Comparison of ENCODE assay signal across 18 mouse cellular contexts in the genomic region with DNA sequence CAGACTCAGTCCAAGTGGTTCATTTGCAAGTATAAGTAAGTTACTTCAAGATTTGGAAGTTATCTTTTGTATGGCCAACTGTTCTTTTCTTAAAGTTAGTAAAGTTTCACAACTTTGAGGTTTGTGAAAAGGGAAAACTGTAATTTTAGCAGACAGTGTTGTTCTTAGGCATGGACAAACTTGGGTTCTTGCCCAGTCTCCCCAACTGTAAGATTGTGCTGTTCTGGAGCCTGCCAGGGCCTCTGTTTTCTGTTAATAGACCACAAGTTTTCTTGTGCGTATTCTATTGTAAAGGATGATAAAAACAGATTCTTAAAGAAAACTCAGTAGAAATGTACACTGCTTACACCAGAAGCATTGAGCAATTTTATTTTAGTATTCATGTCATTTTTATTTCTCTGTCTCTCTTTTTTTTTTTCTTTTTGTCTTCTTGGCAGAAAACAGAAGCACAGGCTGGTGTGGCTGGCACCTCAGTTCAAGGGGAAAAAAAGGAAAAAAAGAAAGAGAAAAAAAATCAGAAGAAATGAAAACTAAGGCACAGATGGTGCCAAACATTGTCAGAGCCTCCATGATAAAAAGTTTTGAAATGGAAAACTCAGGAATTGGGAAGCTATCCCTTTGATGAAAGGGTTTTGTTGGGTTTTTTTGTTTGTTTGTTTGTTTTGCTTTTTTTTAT.
A peak's percentile ranks its signal among the peaks of the same experiment; 100 is the strongest.
DNase-seq lines count a peak whose midpoint lies in the region; ATAC-seq and TF ChIP-seq lines count a peak whose summit lies in the region.
"Had no signal": no experiment of that assay in that cellular context is flagged by ENCODE, and none has a peak within 500 bp of the region (broad histone marks: within the 10 kb centered on the region; RNA-seq: fewer than 3 reads in every experiment).

No protein-coding gene starts in this region.

- no peaks in the 10 kb centered on the region for H3K9me3 ChIP-seq in limb, embryonic 14.5 days (ENCODE audit: control insufficient read depth, low read length)
- H3K9me3 ChIP-seq in limb, embryonic 10.5 days (replicated peaks) = no peaks in the 10 kb centered on the region
- H3K9me3 ChIP-seq in forebrain, postnatal 0 days (ENCODE audit: low read length) = no peaks in the 10 kb centered on the region
- no peaks in the 10 kb centered on the region for H3K9me3 ChIP-seq in heart, embryonic 11.5 days (replicated peaks; ENCODE audit: control insufficient read depth, low read length)
- 0 out of 2 replicates have a peak, but pooled peaks cover 3% of the 10 kb centered on the region for H3K9me3 ChIP-seq in kidney, embryonic 14.5 days (ENCODE audit: control insufficient read depth, low read length)
- H3K9me3 ChIP-seq: hindbrain, embryonic 15.5 days; limb, embryonic 12.5 days; neural tube, embryonic 15.5 days; stomach, embryonic 15.5 days had no signal

- no peaks in the 10 kb centered on the region for H3K36me3 ChIP-seq in limb, embryonic 14.5 days (ENCODE audit: control insufficient read depth, insufficient read depth, low read length)
- H3K36me3 ChIP-seq in limb, embryonic 10.5 days = no peaks in the 10 kb centered on the region
- no peaks in the 10 kb centered on the region for H3K36me3 ChIP-seq in forebrain, postnatal 0 days (ENCODE audit: insufficient read depth)
- H3K36me3 ChIP-seq in heart, embryonic 11.5 days (ENCODE audit: control insufficient read depth, insufficient read depth, low read length) = no peaks in the 10 kb centered on the region
- H3K36me3 ChIP-seq in kidney, embryonic 14.5 days (ENCODE audit: control insufficient read depth, insufficient read depth, low read length) = no peaks in the 10 kb centered on the region
- H3K36me3 ChIP-seq: hindbrain, embryonic 15.5 days; limb, embryonic 12.5 days; neural tube, embryonic 15.5 days; stomach, embryonic 15.5 days had no signal

- DNase-seq in limb, embryonic 14.5 days (ENCODE audit: low spot score) = peak; percentile 25
- DNase-seq in limb, embryonic 10.5 days (ENCODE audit: low spot score) = no peak
- peak; percentile 85 for DNase-seq in forebrain, postnatal 0 days
- peak; percentile 39 to 50 for DNase-seq in left cerebral cortex, adult 9 months (ENCODE audit: low spot score in 2 of 2)
- peak; percentile 21 for DNase-seq in right cerebral cortex, postnatal 25 days
- DNase-seq in thymus, postnatal 14 days = no peak
- DNase-seq: adrenal gland, postnatal 25 days; cerebellum, adult 18-20 months; gastrocnemius, postnatal 25 days; kidney, adult 18-20 months; lung, adult 18-20 months had no signal

- no peak overlapping the region for H3K4me3 ChIP-seq in limb, embryonic 14.5 days (replicated peaks; ENCODE audit: low read length)
- no peak overlapping the region for H3K4me3 ChIP-seq in limb, embryonic 10.5 days
- no peak overlapping the region for H3K4me3 ChIP-seq in forebrain, postnatal 0 days (ENCODE audit: low read depth, low read length)
- no peak overlapping the region for H3K4me3 ChIP-seq in heart, embryonic 11.5 days (ENCODE audit: low read depth, low read length)
- no peak overlapping the region for H3K4me3 ChIP-seq in kidney, embryonic 14.5 days (ENCODE audit: low read length)
- H3K4me3 ChIP-seq: hindbrain, embryonic 15.5 days; limb, embryonic 12.5 days; neural tube, embryonic 15.5 days; stomach, embryonic 15.5 days had no signal

- TF ChIP-seq POLR2A in limb, embryonic 14.5 days (IDR thresholded peaks at IDR 0.05; ENCODE audit: borderline replicate concordance, extremely low read depth, insufficient read depth, insufficient read length) = no peak

- no peak overlapping the region for H3K9ac ChIP-seq in limb, embryonic 14.5 days (ENCODE audit: low read depth, low read length, severe bottlenecking)
- H3K9ac ChIP-seq in forebrain, postnatal 0 days = no peak overlapping the region
- no peak overlapping the region for H3K9ac ChIP-seq in heart, embryonic 11.5 days (ENCODE audit: low read depth, low read length)
- H3K9ac ChIP-seq in kidney, embryonic 14.5 days (ENCODE audit: low read depth, low read length) = no peak overlapping the region
- H3K9ac ChIP-seq: hindbrain, embryonic 15.5 days; limb, embryonic 12.5 days; neural tube, embryonic 15.5 days; stomach, embryonic 15.5 days had no signal

- WGBS in limb, embryonic 14.5 days = 79% methylated on average over 1 of the region's 1 CpGs
- WGBS in limb, embryonic 10.5 days = 90% methylated on average over 1 of the region's 1 CpGs
- 24% methylated on average over 1 of the region's 1 CpGs for WGBS in forebrain, postnatal 0 days
- WGBS in heart, embryonic 11.5 days (ENCODE audit: insufficient replicate concordance) = 78% methylated on average over 1 of the region's 1 CpGs
- WGBS in kidney, embryonic 14.5 days = 91% methylated on average over 1 of the region's 1 CpGs

- TF ChIP-seq CTCF in forebrain, postnatal 0 days (IDR thresholded peaks at IDR 0.05; ENCODE audit: low read depth) = no peak

- H3K4me2 ChIP-seq in limb, embryonic 14.5 days (replicated peaks; ENCODE audit: low read depth, low read length, severe bottlenecking) = no peak overlapping the region
- H3K4me2 ChIP-seq in forebrain, postnatal 0 days (ENCODE audit: low read depth) = no peak overlapping the region
- no peak overlapping the region for H3K4me2 ChIP-seq in heart, embryonic 11.5 days
- H3K4me2 ChIP-seq in kidney, embryonic 14.5 days (replicated peaks; ENCODE audit: low read depth, low read length) = no peak overlapping the region
- H3K4me2 ChIP-seq: hindbrain, embryonic 15.5 days; limb, embryonic 12.5 days; neural tube, embryonic 15.5 days; stomach, embryonic 15.5 days had no signal

- no peaks in the 10 kb centered on the region for H3K4me1 ChIP-seq in limb, embryonic 14.5 days (ENCODE audit: control insufficient read depth, insufficient read depth, low read length)
- H3K4me1 ChIP-seq in limb, embryonic 10.5 days = no peaks in the 10 kb centered on the region
- no peaks in the 10 kb centered on the region for H3K4me1 ChIP-seq in forebrain, postnatal 0 days (ENCODE audit: insufficient read depth)
- H3K4me1 ChIP-seq in heart, embryonic 11.5 days (ENCODE audit: control insufficient read depth, insufficient read depth, low read length) = no peaks in the 10 kb centered on the region
- no peaks in the 10 kb centered on the region for H3K4me1 ChIP-seq in kidney, embryonic 14.5 days (ENCODE audit: control insufficient read depth, insufficient read depth, low read length)
- H3K4me1 ChIP-seq: hindbrain, embryonic 15.5 days; limb, embryonic 12.5 days; neural tube, embryonic 15.5 days; stomach, embryonic 15.5 days had no signal

- no peak for ATAC-seq in limb, embryonic 14.5 days (ENCODE audit: low FRiP score, low read depth)
- ATAC-seq in forebrain, postnatal 0 days = peak; percentile 93
- ATAC-seq in heart, embryonic 11.5 days (replicated peaks; ENCODE audit: insufficient number of reproducible peaks, low FRiP score, low TSS enrichment) = no peak
- no peak for ATAC-seq in kidney, embryonic 14.5 days (ENCODE audit: low FRiP score, low TSS enrichment)
- ATAC-seq: CD4-positive, CD25-positive, alpha-beta regulatory T cell, adult 4 months had no signal

- H3K27ac ChIP-seq in limb, embryonic 14.5 days (replicated peaks; ENCODE audit: low read depth, low read length) = no peak overlapping the region
- H3K27ac ChIP-seq in limb, embryonic 10.5 days = no peak overlapping the region
- H3K27ac ChIP-seq in forebrain, postnatal 0 days (ENCODE audit: low read depth, low read length) = no peak overlapping the region
- H3K27ac ChIP-seq in heart, embryonic 11.5 days (ENCODE audit: low read depth, low read length) = no peak overlapping the region
- no peak overlapping the region for H3K27ac ChIP-seq in kidney, embryonic 14.5 days (ENCODE audit: low read depth, low read length)
- H3K27ac ChIP-seq: hindbrain, embryonic 15.5 days; limb, embryonic 12.5 days; neural tube, embryonic 15.5 days; stomach, embryonic 15.5 days had no signal

- no peaks in the 10 kb centered on the region for H3K27me3 ChIP-seq in limb, embryonic 14.5 days (ENCODE audit: control insufficient read depth, insufficient read depth, low read length)
- no peaks in the 10 kb centered on the region for H3K27me3 ChIP-seq in limb, embryonic 10.5 days (ENCODE audit: low read depth, poor library complexity, severe bottlenecking)
- H3K27me3 ChIP-seq in forebrain, postnatal 0 days (ENCODE audit: insufficient read depth, low read length) = no peaks in the 10 kb centered on the region
- no peaks in the 10 kb centered on the region for H3K27me3 ChIP-seq in heart, embryonic 11.5 days (ENCODE audit: control insufficient read depth, insufficient read depth, low read length)
- no peaks in the 10 kb centered on the region for H3K27me3 ChIP-seq in kidney, embryonic 14.5 days (ENCODE audit: control insufficient read depth, insufficient read depth, low read length)
- H3K27me3 ChIP-seq: hindbrain, embryonic 15.5 days; limb, embryonic 12.5 days; neural tube, embryonic 15.5 days; stomach, embryonic 15.5 days had no signal

Comparison
In these comparisons a context has a peak if more than half of its experiments do, and no peak if none do; other contexts are left out.
1. DNase-seq: peak in limb, embryonic 14.5 days (single experiment), forebrain, postnatal 0 days (single experiment), left cerebral cortex, adult 9 months (2 of 2) and right cerebral cortex, postnatal 25 days (single experiment); none in limb, embryonic 10.5 days (single experiment) and thymus, postnatal 14 days (single experiment).